Mouse (Mus musculus) G1E-ER4 (cell line): ENCODE data around the gene 1700030K09Rik. TPM values are rescaled to one million over a fixed set of nuclear protein-coding genes. Genes with fewer than 3 reads are reported as not detected.

Source experiments
- GATA1 ChIP-seq: IDR thresholded peaks from one replicate; pipeline ENCODE4 v1.8.0; 2012; ENCODE audit warnings: low read length, inconsistent platforms
- polyA plus RNA-seq: library from polyadenylated mRNA; stranded (reverse); fragments of >175 nt; gene quantifications from 2 replicates; pipeline ENCODE4 v1.2.3, GENCODE M21; 2012

Gene 1700030K09Rik
- polyA plus RNA-seq, 1 experiment: 4.8 TPM

- no peak for TF ChIP-seq GATA1
These were observed 7.8 kb downstream of the 1700030K09Rik start for GRCm38 (mm10) chr8:72451516-72451915.

DNA sequence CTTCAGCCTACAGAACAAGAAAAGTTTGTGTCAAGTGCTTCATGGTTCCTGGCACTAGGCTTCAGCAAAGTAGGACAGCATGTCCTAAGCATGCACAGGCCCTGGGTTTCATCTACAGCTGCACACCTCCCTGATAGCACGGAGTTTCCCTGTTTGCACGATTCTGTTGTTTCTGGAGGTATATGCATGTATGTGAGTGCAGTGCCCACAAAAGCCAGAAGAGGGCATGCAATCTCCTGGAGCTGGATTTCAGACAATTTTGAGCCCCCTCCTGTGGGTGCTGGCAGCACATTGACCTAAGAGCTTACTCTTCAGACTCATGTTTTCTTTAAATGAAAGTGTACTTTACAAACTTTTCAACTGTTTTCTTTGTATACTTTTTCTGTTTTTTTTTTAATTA, 10.2 kb downstream of the 1700030K09Rik start:
- no peak for TF ChIP-seq GATA1

DNA sequence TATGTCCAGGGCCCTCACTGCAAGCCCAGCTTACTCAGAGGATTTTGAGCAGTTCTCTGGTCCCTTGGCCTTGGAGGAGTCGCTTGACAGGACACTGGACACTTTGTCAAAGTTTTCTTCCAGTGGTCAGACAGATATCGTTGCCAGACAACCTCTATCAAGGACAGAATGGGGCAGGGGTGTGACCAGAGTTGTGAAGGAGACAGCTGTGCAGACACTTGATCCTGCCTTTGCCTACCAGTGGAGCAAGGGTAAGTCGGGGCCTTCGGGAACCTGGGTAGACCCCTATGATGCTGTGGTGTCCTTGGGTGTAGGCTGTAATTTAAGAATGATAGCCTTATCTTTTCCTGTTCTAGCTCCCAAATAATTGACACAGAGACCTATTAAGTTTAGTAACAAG, 11.6 kb downstream of the 1700030K09Rik start:
- TF ChIP-seq GATA1: no peak

DNA sequence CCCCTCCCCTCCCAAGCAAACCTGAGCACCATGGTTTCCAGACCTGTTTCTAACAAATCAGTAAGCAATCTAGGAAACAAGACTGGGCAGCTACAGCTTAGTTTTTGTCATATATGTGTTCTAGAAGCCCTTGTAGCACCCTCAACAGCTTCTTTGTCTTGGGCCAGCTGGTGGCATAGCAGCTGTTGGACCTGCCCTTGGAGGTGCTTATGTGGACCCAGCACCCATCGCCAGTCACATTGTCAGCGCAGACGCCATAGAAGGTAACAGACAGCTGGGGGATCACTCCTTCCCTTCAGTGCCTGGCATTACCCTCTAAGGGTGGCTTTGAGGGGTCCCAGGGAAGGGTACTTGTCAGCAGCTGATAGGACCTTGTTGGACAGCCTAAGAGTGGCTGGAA, 14.1 kb downstream of the 1700030K09Rik start:
- TF ChIP-seq GATA1: no peak

GRCm38 (mm10) chr8:72458457-72458856, 14.8 kb downstream of the 1700030K09Rik start:
- TF ChIP-seq GATA1: no peak

DNA sequence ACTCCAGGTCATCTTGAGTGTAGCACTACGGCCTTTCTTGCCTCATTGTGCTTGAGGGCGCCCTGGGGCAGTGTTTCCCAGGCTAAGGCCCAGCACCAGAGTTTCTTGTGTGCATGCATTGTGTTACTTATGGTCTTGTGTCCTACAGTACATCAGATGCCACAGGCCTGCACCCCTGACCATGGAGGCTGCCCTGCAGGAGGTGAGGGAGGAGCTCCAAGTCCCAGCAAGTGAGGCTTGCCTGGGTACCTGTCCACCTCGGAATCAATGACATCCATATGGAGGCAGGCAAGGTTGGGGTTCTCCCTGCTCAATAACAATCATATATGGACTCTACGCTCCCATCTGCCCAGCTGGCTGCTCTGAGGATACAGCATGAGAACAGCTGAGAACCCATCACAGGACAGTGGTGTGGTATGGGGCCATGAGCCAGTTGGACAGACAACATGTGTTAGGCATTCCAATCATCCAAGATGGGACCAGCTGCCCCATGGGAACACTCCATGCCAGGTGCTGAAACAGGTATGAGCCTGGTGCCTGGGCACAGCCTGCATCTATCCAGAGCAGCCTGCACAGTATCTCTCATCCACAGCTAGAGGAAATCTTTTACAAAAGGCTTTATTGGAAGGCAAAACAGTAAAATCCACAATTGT, 16.3 kb downstream of the 1700030K09Rik start:
- TF ChIP-seq GATA1: no peak

- no peak for TF ChIP-seq GATA1
These were observed 20.5 kb downstream of the 1700030K09Rik start for GRCm38 (mm10) chr8:72464211-72464610.

GRCm38 (mm10) chr8:72469243-72469642, 25.6 kb downstream of the 1700030K09Rik start:
- TF ChIP-seq GATA1: no peak

GRCm38 (mm10) chr8:72469984-72470383, 26.3 kb downstream of the 1700030K09Rik start:
- no peak for TF ChIP-seq GATA1

DNA sequence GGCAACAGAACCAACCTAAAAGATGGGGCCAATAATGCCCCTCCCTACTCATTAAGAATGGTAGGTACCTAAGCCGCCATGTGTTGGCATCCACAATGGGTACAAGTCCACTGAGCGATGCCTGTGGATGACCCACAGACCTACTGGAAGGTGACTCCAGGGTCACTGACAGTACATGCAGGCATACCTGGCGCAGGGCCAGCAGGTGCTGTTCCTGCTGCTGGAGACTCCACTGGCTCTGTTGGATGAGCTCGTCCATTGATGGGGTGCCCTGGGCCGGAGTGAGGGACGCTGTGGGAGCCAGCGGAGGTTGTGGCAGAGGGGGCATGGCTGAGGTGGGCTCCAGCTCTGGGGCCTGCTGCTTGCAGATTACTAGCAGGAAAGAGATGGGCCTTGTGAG, 27.0 kb downstream of the 1700030K09Rik start:
- no peak for TF ChIP-seq GATA1

DNA sequence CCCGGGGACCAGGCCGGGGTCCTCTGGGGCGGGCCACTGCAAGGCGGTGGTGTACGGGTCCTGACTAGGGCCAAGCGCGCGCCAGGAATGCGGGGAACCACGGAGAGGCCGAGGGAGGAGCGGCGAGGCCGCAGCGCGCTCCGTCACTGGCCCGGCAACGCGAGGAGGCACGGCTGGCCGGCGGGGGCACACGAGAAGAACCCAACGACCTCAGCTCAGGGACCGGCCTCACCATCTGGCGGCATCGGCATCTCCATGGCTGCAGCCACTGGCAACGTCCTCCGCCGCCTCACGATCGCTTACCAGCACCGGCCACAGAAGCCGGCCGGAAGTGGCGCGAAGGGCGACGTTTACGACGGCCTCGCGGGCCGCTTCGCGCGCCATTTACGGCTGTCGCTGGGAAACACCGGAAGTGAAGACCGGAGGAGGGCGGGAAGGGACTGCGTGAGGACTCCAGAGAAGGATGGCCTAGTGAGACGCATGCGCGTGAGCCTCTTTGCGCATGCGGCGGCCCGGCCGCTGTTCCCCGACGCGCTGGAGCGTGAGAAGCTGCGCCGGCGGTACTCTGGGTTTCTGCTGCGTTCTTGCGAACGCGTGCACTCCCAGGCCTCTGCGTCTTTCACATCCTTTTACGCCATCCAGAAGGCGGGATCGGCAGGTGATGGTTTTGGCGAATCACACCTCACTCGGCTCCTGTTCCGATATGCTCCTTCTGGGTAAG, 31.3 kb downstream of the 1700030K09Rik start, which contains the start of gene Cherp:
Gene Cherp (minus strand): TSS at position 401 of the 721 bp plus-strand sequence.
- no peak for TF ChIP-seq GATA1

GRCm38 (mm10) chr8:72485456-72486199, 41.9 kb downstream of the 1700030K09Rik start:
- no peak for TF ChIP-seq GATA1

GRCm38 (mm10) chr8:72487014-72487413, 43.3 kb downstream of the 1700030K09Rik start:
- TF ChIP-seq GATA1: no peak

DNA sequence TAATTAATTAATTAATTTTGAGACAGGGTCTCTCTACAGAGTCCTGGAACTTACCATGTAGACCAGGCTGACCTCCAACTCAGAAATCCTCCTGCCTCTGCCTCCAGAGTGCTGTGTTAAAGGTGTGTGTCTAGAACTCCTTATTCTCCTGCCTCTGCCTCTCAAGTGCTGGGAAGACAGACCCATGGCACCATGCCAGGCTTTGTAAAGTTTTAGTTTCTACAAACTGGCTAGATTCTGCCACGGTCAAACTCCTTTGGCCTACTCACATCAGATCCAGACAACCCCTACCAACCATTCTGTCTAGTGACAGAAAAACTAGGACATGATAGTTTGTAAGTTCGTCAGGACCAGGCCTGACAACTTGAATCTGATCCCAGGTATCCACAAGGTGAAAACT, 47.3 kb downstream of the 1700030K09Rik start:
- no peak for TF ChIP-seq GATA1

- TF ChIP-seq GATA1: no peak
These were observed 48.3 kb downstream of the 1700030K09Rik start, which contains the start of gene Slc35e1 for GRCm38 (mm10) chr8:72491680-72492621. Gene Slc35e1 (minus strand): TSS chr8:72492614.

DNA sequence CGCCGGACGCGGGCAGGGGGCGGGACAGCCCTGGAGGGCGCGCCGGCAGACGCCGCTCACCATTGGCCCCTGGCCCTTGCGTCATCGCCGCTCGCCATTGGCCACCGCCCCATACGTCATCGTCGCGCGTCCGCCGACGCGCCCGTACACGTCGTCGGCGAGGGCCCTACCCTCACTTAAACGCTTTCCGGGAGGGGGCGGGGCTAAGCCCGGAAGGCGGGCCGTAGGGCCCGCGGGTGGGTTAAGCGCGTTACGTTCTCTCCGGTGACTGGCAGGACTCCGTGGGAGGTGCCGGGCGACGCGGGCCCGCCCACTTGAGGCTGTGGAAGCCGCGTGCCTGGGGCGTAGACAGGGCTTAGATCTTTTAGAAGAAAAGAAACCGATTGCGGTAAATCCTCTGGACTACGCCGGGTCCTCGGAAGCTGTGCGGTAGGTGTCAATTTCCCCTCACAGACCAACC, 49.0 kb downstream of the 1700030K09Rik start:
- TF ChIP-seq GATA1: no peak
